Mouse (Mus musculus) heart, postnatal 14 days (tissue): ENCODE results near the gene Hif3a. TPM values are rescaled to one million over a fixed set of nuclear protein-coding genes. Genes with fewer than 3 reads are reported as not detected.

Experiments
- DNase-seq, 2 experiments: peaks; one replicate each; pipeline ENCODE4 v3.0.0; 2021 to 2022
- intact Hi-C: fragments of 180-260 bp; cut with DNase I; formaldehyde crosslinking; loops from one replicate; pipeline ENCODE4 v1.15.1; 2025
- total RNA-seq, 2 experiments: library from RNA; stranded (reverse); gene quantifications; 2 replicates each; pipeline ENCODE4 v1.2.3; 2021

Hif3a gene
- total RNA-seq, 2 experiments from 2014 or later, result 4.9 to 5.4 TPM

- intact Hi-C loops, result no loop called here
Measured at GRCm38 (mm10) chr7:17058816-17059462, 3.3 kb downstream of the Hif3a start.

GRCm38 (mm10) chr7:17058071-17058689, 4.0 kb downstream of the Hif3a start:
- peak; percentile 88 to 91 for DNase-seq
- intact Hi-C loops, result no loop called here

More at GRCm38 (mm10) chr7:17058816-17059462, 3.3 kb downstream of the Hif3a start:
- DNase-seq, result peak; percentile 53 to 63

GRCm38 (mm10) chr7:17056601-17057523, 5.4 kb downstream of the Hif3a start:
- intact Hi-C loops, result no loop called here
- peak; percentile 36 to 53 for DNase-seq

GRCm38 (mm10) chr7:17056081-17056581, 6.1 kb downstream of the Hif3a start:
- peak; percentile 84 to 86 for DNase-seq
- intact Hi-C loops, result no loop called here

DNA sequence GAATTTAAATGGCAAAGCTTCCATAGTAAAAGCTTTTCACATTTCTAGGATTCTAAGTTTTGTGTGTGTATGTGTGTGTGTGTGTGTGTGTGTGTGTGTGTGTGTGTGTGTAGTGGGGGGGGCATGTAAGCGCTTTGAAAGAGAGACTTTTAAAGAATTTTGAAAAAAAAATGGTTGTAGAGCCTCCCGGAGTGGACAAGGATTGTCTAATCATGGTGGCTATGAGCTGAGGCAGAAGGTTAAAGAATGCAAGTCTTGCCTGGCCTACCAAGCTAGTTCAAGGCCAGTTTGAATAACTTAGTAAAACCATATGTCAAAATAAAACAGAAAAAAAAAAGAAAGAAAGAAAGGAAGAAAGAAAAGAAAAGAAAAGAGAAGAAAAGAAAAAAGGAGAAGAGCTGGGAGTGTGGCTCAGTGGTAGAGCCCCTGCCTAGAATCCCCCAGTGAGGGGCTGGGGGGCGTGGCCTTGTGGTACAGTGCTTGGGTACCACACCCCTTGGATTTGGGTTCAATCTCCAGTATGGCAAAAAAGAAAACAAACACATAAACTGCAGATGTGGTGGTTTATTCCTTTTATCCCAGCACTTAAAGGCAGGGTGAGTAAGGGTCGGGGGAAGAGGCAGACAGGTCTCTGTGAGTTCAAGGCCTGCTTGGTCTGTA, 6.8 kb downstream of the Hif3a start:
- intact Hi-C loops, result no loop called here
- DNase-seq, result no peak

DNA sequence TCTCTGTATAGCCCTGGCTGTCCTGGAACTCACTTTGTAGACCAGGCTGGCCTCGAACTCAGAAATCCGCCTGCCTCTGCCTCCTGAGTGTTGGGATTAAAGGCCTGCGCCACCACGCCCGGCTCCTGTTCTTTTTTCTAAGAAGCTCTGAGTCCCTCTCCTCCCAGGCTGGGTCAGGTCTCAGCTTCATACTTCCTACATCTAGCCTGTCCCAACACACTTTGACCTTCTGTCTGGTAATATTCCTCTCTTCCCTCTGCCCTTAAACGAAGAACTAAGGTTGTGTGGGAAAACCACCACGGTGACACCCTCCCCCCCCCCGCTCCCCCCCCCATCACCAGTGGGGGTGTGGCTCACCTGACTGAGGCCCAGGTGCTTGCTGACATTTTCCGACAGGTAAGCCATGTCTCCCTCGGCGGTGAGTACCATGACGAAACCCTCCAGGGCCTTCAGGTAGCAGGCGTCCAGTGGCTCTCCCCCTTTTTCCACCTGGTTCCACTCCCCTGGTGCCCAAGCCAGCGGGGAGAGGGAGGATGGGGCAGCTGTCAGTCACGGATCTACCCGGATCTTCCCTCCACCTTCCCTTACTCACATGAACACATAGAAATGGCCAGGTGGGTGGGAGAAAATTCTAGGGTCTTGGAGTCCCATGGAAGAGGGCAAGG, 7.8 kb downstream of the Hif3a start:
- intact Hi-C loops, result loop anchor here (5.0 kb wide), 1 partner anchor 122 kb away; no protein-coding TSS in a partner anchor
- no peak for DNase-seq

GRCm38 (mm10) chr7:17050933-17051594, 11.2 kb downstream of the Hif3a start:
- peak; percentile 79 to 83 for DNase-seq
- intact Hi-C loops, result loop anchor here (1.0 to 5.0 kb wide), 3 partner anchors 16 to 119 kb away; no protein-coding TSS in a partner anchor

DNA sequence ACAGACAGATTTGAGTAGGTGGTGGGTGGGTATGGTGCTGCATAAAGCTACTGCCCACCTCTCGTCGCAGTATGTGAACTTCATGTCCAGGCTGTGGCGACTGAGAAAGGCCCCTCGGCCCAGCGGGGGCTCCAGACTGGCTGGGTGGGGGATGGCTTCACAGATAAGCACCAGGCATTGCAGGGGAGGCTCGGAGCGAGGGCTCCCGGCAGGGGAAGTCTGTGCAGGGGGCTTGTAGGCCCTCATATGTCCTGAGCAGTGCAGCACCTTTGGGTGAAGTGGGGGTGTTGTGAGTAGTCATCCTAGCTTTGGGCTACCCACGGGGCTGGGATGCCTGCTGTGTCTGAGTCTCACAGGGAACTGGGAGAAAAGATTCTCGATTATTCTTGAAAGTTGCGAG, 11.7 kb downstream of the Hif3a start:
- intact Hi-C loops, result loop anchor here (2.0 to 5.0 kb wide), 2 partner anchors 16 to 118 kb away; no protein-coding TSS in a partner anchor
- no peak for DNase-seq

- intact Hi-C loops, result no loop called here
- no peak for DNase-seq
Measured at GRCm38 (mm10) chr7:17048431-17049190, 13.6 kb downstream of the Hif3a start.

GRCm38 (mm10) chr7:17047041-17047682, 15.1 kb downstream of the Hif3a start:
- no peak for DNase-seq
- intact Hi-C loops, result no loop called here

DNA sequence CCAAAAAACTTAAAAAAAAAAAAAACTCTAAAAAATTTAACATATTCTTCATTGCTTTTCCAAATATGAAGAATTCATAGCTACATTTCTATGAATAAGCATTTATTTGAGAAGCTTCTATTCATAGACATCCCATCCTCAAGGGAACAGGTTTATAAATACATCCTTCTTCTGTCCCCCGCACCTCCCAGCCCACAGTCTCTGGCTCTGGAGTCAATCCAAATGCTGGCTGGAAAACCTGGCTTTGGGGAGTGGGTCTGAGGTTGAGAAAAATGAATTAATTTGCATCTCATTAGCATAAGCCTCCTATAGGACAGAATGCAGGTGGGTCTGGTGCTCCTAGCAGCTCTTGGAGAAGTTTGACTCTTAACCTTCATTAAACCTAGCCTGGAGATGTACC, 16.5 kb downstream of the Hif3a start:
- intact Hi-C loops, result no loop called here

GRCm38 (mm10) chr7:17039373-17039772, 22.9 kb downstream of the Hif3a start:
- intact Hi-C loops, result no loop called here
- no peak for DNase-seq

More for the DNA sequence above, 16.5 kb downstream of the Hif3a start:
- DNase-seq, result no peak

DNA sequence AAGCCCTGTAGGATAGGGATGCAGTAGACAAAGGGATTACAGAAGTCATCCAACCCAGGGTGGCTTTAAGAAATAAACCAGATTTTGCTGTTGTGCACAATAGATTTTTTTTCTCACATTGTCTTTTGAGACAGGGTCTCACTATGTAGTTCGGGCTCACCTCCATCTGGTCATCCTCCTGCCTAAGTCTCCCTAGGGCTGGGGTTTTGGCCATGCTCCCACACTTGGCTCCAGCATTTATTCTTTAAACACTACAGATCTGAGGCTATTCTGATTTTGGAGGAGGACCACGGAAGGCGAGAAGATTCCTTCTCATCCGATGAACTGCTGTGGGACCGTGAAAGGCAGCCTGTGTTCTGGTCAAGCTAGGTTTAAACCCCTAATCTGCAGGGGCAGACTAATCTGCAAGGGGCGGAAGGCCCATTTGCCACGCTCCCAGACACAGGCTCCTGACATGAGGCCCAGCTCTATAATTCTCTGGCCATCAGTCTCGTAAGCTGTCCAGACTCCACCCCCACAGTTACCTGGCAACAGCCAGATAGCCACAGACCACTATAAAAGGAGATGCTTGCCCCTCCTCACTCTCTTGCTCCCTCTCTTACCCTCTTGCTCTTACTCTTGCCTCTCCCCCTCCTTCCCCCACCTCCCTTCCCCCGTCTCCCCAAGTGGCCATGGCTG, 24.1 kb downstream of the Hif3a start:
- intact Hi-C loops, result no loop called here
- no peak for DNase-seq

GRCm38 (mm10) chr7:17030239-17030638, 32.0 kb downstream of the Hif3a start:
- DNase-seq, result no peak
- intact Hi-C loops, result no loop called here

DNA sequence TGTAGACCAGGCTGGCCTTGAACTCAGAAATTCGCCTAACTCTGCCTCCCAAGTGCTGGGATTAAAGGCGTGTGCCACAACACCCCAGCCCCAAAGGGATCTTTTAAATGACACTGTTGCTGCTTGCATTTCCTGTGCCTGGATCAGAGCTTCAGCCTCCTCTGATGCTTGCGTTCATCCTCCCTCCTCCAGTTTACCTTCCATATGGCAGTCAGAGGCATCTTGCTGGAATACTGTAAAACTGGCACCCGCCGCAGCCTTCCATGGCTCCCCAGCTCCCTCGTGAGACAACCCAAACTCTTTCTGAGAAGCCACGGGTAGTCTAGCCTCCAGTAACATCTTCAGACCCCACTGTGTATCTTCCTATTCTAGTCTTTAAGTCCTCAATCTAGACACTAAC, 33.3 kb downstream of the Hif3a start:
- intact Hi-C loops, result loop anchor here (5.0 kb wide), 1 partner anchor 33 kb away; the partner anchor contains the start of gene Hif3a
- DNase-seq, result no peak

DNA sequence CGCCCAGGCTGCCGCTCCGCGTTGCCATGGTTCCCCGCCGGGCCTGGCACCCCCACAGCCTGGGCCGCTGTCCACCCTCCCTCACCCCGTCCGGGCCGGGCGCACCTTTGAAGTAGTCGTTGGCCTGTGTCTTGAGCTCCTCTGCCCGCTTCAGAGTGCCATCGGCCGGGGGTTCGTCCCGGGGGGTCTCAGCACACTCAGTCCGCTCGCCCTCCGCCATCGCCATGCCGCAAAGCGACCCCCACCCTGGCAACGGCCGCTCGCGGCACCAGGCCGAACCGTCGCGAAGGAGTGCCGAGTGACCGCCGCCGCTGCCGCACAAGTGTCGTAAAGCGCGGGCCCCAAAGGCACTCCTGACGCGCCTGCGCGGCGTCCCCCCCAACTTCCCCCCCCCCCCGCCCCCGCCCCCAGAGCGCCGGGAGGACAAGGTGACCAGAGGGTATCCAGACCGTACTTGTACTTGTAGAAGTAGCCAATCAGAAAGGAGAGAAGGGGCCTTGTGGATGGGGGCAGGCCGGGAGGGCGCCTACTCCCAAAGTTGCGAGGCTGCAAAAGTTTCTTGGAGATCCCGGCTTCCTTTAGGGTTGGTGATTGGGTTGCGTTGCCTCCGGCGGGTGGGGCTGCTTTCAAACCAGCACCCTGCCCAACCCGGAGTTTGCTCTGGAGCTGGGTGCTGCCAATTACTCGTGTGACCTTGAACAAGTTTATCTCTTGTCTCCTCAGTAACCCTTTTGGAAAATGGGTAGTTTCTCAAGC, 34.5 kb downstream of the Hif3a start, which contains the start of gene Ppp5c:
TSS of gene Ppp5c (minus strand) at position 337 of the 756 bp plus-strand sequence.
- DNase-seq, result peak; percentile 90 to 92
- intact Hi-C loops, result loop anchor here (2.0 to 5.0 kb wide), 2 partner anchors 25 to 35 kb away; partner anchors contain the start of gene Hif3a
